Mouse (Mus musculus) C2C12 (cell line): ENCODE data around the gene Aptx. TPM values are rescaled to one million over a fixed set of nuclear protein-coding genes. Genes with fewer than 3 reads are reported as not detected.

Experiments
- H3K27me3 ChIP-seq: one replicate; pipeline ENCODE4 v1.6.1; 2011; ENCODE audit not compliant: control insufficient read depth, insufficient read depth, insufficient read length
- H3K36me3 ChIP-seq: one replicate; pipeline ENCODE4 v1.6.1; 2011; ENCODE audit not compliant: control insufficient read depth, insufficient read depth
- H3K4me3 ChIP-seq: one replicate; pipeline ENCODE4 v1.5.1; 2011; ENCODE audit warnings: mild to moderate bottlenecking, control low read depth; ENCODE audit not compliant: poor library complexity, insufficient read depth, severe bottlenecking
- H3K79me2 ChIP-seq: one replicate; pipeline ENCODE4 v1.6.1; 2011; ENCODE audit not compliant: control insufficient read depth, insufficient read depth
- H3K79me3 ChIP-seq: one replicate; pipeline ENCODE4 v1.6.1; 2011; ENCODE audit warnings: low read depth, control low read depth
- H3ac ChIP-seq: one replicate; pipeline ENCODE3; 2011; ENCODE audit warnings: low read depth; ENCODE audit not compliant: control insufficient read depth, insufficient read length
- CEBPB ChIP-seq: IDR thresholded peaks from one replicate; pipeline ENCODE4 v1.6.1; 2011; ENCODE audit warnings: low read depth, mild to moderate bottlenecking, control low read depth, moderate library complexity
- CTCF ChIP-seq: IDR thresholded peaks from one replicate; pipeline ENCODE4 v1.5.1; 2011; ENCODE audit not compliant: control insufficient read depth, insufficient read depth, insufficient read length
- FOSL1 ChIP-seq: IDR thresholded peaks from one replicate; pipeline ENCODE4 v1.8.0; 2011; ENCODE audit warnings: mild to moderate bottlenecking, low read length; ENCODE audit not compliant: poor library complexity, insufficient read depth, severe bottlenecking
- MAX ChIP-seq: IDR thresholded peaks from one replicate; pipeline ENCODE4 v1.6.1; 2011; ENCODE audit warnings: mild to moderate bottlenecking, control low read depth
- MYOD1 ChIP-seq: IDR thresholded peaks from one replicate; pipeline ENCODE4 v1.6.1; 2011; ENCODE audit warnings: low read depth; ENCODE audit not compliant: control insufficient read depth, insufficient read length
- MYOG ChIP-seq: IDR thresholded peaks from one replicate; pipeline ENCODE4 v1.6.1; 2011; ENCODE audit not compliant: control insufficient read depth, insufficient read length; ENCODE audit errors: extremely low read depth
- USF1 ChIP-seq: IDR thresholded peaks from one replicate; pipeline ENCODE4 v1.6.1; 2011; ENCODE audit warnings: low read depth, mild to moderate bottlenecking, control low read depth, moderate library complexity
- microRNA-seq: library from miRNA; unstranded; fragments of <30 nt; microRNA quantifications from one replicate; pipeline ENCODE4, GENCODE M21; 2019; ENCODE audit warnings: borderline microRNAs expressed
- polyA plus RNA-seq: library from polyadenylated mRNA; unstranded; fragments of >200 nt; fragmentation: generic; extraction: Trizol; gene quantifications from one replicate; pipeline ENCODE4 v1.2.1, GENCODE M21; 2012; ENCODE audit warnings: missing spikeins

The Aptx gene
- polyA plus RNA-seq, 1 experiment: 13.9 TPM

- Histone ChIP-seq H3K79me2 (no peaks in the 10 kb centered on the region), H3K27me3 (peaks cover 14% of the 10 kb centered on the region), H3K36me3 (no peaks in the 10 kb centered on the region), H3K4me3 (no peak overlapping the region), H3K79me3 (no peaks in the 10 kb centered on the region), H3ac (no peak overlapping the region)
- no peak for TF ChIP-seq USF1
- TF ChIP-seq MYOG: no peak
- TF ChIP-seq MYOD1: no peak
- no peak for TF ChIP-seq CEBPB
- TF ChIP-seq FOSL1: no peak
- no peak for TF ChIP-seq MAX
- no peak for TF ChIP-seq CTCF
These were observed 36.6 kb downstream of the Aptx start for GRCm38 (mm10) chr4:40666237-40667012.

- H3K79me3 ChIP-seq: no peaks in the 10 kb centered on the region
These were observed 51.9 kb downstream of the Aptx start for GRCm38 (mm10) chr4:40651055-40651454.

GRCm38 (mm10) chr4:40649111-40649510, 53.9 kb downstream of the Aptx start:
- Histone ChIP-seq H3ac (no peak overlapping the region), H3K27me3 (no peaks in the 10 kb centered on the region), H3K36me3 (no peaks in the 10 kb centered on the region), H3K4me3 (no peak overlapping the region), H3K79me3 (no peaks in the 10 kb centered on the region), H3K79me2 (no peaks in the 10 kb centered on the region)
- TF ChIP-seq MYOG (no peak), CTCF (no peak), FOSL1 (no peak), CEBPB (no peak), MAX (no peak), USF1 (no peak), MYOD1 (no peak)

More at GRCm38 (mm10) chr4:40651055-40651454, 51.9 kb downstream of the Aptx start:
- TF ChIP-seq CTCF (no peak), MAX (no peak), MYOD1 (no peak), FOSL1 (no peak), MYOG (no peak), USF1 (no peak), CEBPB (no peak)
- Histone ChIP-seq H3K79me2 (no peaks in the 10 kb centered on the region), H3K4me3 (no peak overlapping the region), H3ac (no peak overlapping the region), H3K36me3 (no peaks in the 10 kb centered on the region), H3K27me3 (no peaks in the 10 kb centered on the region)

GRCm38 (mm10) chr4:40643567-40643966, 59.4 kb downstream of the Aptx start:
- H3K79me2 ChIP-seq: no peaks in the 10 kb centered on the region
- H3K27me3 ChIP-seq: no peaks in the 10 kb centered on the region
- no peak overlapping the region for H3ac ChIP-seq
- TF ChIP-seq MAX (no peak), CEBPB (no peak), FOSL1 (no peak)
- no peaks in the 10 kb centered on the region for H3K79me3 ChIP-seq
- H3K36me3 ChIP-seq: no peaks in the 10 kb centered on the region
- H3K4me3 ChIP-seq: no peak overlapping the region

GRCm38 (mm10) chr4:40640991-40641390, 62.0 kb downstream of the Aptx start:
- H3ac ChIP-seq: no peak overlapping the region
- no peak overlapping the region for H3K4me3 ChIP-seq
- H3K36me3 ChIP-seq: no peaks in the 10 kb centered on the region
- H3K79me2 ChIP-seq: no peaks in the 10 kb centered on the region
- no peaks in the 10 kb centered on the region for H3K27me3 ChIP-seq
- no peak for TF ChIP-seq CTCF
- TF ChIP-seq FOSL1: no peak
- no peak for TF ChIP-seq CEBPB
- no peak for TF ChIP-seq MAX
- TF ChIP-seq MYOD1: no peak
- no peak for TF ChIP-seq MYOG
- no peak for TF ChIP-seq USF1
- no peaks in the 10 kb centered on the region for H3K79me3 ChIP-seq

Small RNAs within 50 kb of the gene (microRNA-seq; reads per million reads assigned to microRNA genes)
- gene Mir207: not detected

Other genes with a start within 250 kb of the Aptx start
- not detected for gene Tmem215, start 231.0 kb downstream of the Aptx start, polyA plus RNA-seq
- 106 TPM for gene Dnaja1, start 19.0 kb upstream of the Aptx start, polyA plus RNA-seq
- 81.4 TPM for gene Smu1, start 54.7 kb upstream of the Aptx start, polyA plus RNA-seq
- 42.2 TPM for gene B4galt1, start 150.8 kb upstream of the Aptx start, polyA plus RNA-seq
- not detected for gene Spink4, start 216.9 kb upstream of the Aptx start, polyA plus RNA-seq
- 170 TPM for gene Bag1, start 245.1 kb upstream of the Aptx start, polyA plus RNA-seq
- 48.8 TPM for gene Chmp5, start 245.2 kb upstream of the Aptx start, polyA plus RNA-seq